Mouse (Mus musculus): ENCODE results near the gene Edar.

DNA sequence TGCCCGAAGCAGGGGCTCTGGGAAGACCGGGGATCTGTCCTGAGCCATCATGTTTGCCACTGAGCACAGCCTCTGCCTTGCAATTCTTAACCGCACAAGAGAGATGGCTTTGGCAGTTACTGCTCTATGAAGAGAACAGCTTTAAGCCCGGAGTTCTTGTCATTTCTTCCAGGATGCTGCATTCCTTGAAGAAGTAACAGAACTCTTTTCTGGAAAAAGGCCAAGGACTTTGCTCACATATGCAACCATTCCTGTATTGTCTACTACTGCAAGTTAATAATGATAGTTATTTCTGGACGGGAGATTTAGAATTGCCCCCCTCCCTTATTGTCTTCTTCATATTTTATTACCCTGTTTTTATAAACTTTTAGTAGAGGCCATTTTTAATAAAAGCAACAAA lies 30.8 kb downstream of the Edar start:
- TF ChIP-seq POLR2A (IDR thresholded peaks at IDR 0.05; ENCODE audit: borderline replicate concordance, control insufficient read depth, low read depth, low read length), result no peak
- no peak for TF ChIP-seq CTCF (IDR thresholded peaks at IDR 0.05; ENCODE audit: control insufficient read depth, insufficient read depth, low read length)

Measured in bone marrow, adult 2 months (tissue).